In genomic region chr19:45542061-45542460, GRCm38 (mm10) we compare ENCODE assay signal across 8 mouse cellular contexts. TPM values are rescaled to one million over a fixed set of nuclear protein-coding genes. Genes with fewer than 3 reads are reported as not detected.
A peak's percentile ranks its signal among the peaks of the same experiment; 100 is the strongest.
DNase-seq lines count a peak whose midpoint lies in the region; ATAC-seq and TF ChIP-seq lines count a peak whose summit lies in the region.

No protein-coding gene starts in this region.

- TF ChIP-seq POLR2A in myocyte (IDR thresholded peaks at IDR 0.05; ENCODE audit: insufficient read length, low read depth) = no peak

- peak overlapping the region; percentile 69 for H3K4me2 ChIP-seq in hindbrain, postnatal 0 days (ENCODE audit: low read depth, low read length)
- H3K4me2 ChIP-seq in myocyte (ENCODE audit: low read depth) = peak overlapping the region; percentile 50

- 16% methylated on average over 3 of the region's 3 CpGs for WGBS in embryonic facial prominence, embryonic 10.5 days
- WGBS in hindbrain, postnatal 0 days = 16% methylated on average over 3 of the region's 3 CpGs

- no peak for ATAC-seq in hindbrain, postnatal 0 days

- H3K9me3 ChIP-seq in embryonic facial prominence, embryonic 10.5 days = no peaks in the 10 kb centered on the region
- no peaks in the 10 kb centered on the region for H3K9me3 ChIP-seq in hindbrain, postnatal 0 days (ENCODE audit: low read length)

- no peak for TF ChIP-seq CTCF in layer of hippocampus, adult 2 months (conservative IDR thresholded peaks at IDR 0.05)
- no peak for TF ChIP-seq CTCF in hindbrain, postnatal 0 days (IDR thresholded peaks at IDR 0.05; ENCODE audit: low read depth)

- no peak overlapping the region for H3ac ChIP-seq in myocyte (ENCODE audit: control insufficient read depth, insufficient read length)

- peaks cover 34% of the 10 kb centered on the region for H3K4me1 ChIP-seq in embryonic facial prominence, embryonic 10.5 days
- peaks cover 8% of the 10 kb centered on the region for H3K4me1 ChIP-seq in hindbrain, postnatal 0 days (ENCODE audit: insufficient read depth, low read length)

- no peaks in the 10 kb centered on the region for H3K79me2 ChIP-seq in myocyte (ENCODE audit: control insufficient read depth, insufficient read depth)

- peaks cover 88% of the 10 kb centered on the region for H3K27me3 ChIP-seq in embryonic facial prominence, embryonic 10.5 days (replicated peaks; ENCODE audit: low read depth, poor library complexity, severe bottlenecking)
- H3K27me3 ChIP-seq in hindbrain, postnatal 0 days (ENCODE audit: insufficient read depth, low read length) = peaks cover 15% of the 10 kb centered on the region
- peaks cover 18% of the 10 kb centered on the region for H3K27me3 ChIP-seq in myocyte (ENCODE audit: control insufficient read depth, insufficient read depth, insufficient read length)

- DNase-seq in layer of hippocampus, adult 2 months (ENCODE audit: low spot score in 2 of 2) = no peak
- no peak for DNase-seq in layer of hippocampus, postnatal 36 days
- no peak for DNase-seq in embryonic facial prominence, embryonic 10.5 days (ENCODE audit: low spot score)
- no peak for DNase-seq in hindbrain, postnatal 0 days (ENCODE audit: low spot score)
- DNase-seq in urinary bladder, postnatal 10 days (ENCODE audit: low spot score) = no peak
- DNase-seq in adrenal gland, postnatal 4 days (ENCODE audit: low spot score in 2 of 2) = no peak
- no peak for DNase-seq in adrenal gland, postnatal 25 days

- H3K9ac ChIP-seq in hindbrain, postnatal 0 days (replicated peaks; ENCODE audit: low read length) = peak overlapping the region; percentile 53; the same call in 1 of the 2 replicates

- no peaks in the 10 kb centered on the region for H3K36me3 ChIP-seq in embryonic facial prominence, embryonic 10.5 days (replicated peaks)
- no peaks in the 10 kb centered on the region for H3K36me3 ChIP-seq in hindbrain, postnatal 0 days (ENCODE audit: insufficient read depth, low read length)
- no peaks in the 10 kb centered on the region for H3K36me3 ChIP-seq in myocyte (ENCODE audit: control insufficient read depth, insufficient read depth)

- peak overlapping the region; percentile 61 for H3K4me3 ChIP-seq in layer of hippocampus, adult 2 months
- H3K4me3 ChIP-seq in embryonic facial prominence, embryonic 10.5 days = peak overlapping the region; percentile 60
- peak overlapping the region; percentile 39 for H3K4me3 ChIP-seq in hindbrain, postnatal 0 days (ENCODE audit: low read length)
- no peak overlapping the region for H3K4me3 ChIP-seq in myocyte

- H3K27ac ChIP-seq in layer of hippocampus, adult 2 months = peak overlapping the region; percentile 84
- H3K27ac ChIP-seq in embryonic facial prominence, embryonic 10.5 days (replicated peaks) = peak overlapping the region; percentile 70
- H3K27ac ChIP-seq in hindbrain, postnatal 0 days = peak overlapping the region; percentile 71

TF ChIP-seq in myocyte, 11 proteins besides CTCF, POLR2A, EP300 and RAD21:
- TF ChIP-seq MYOD1 (IDR thresholded peaks at IDR 0.05; ENCODE audit: control insufficient read depth in 1 of 3, insufficient read length in 2 of 3, low read depth in 2 of 3) = no peak
- TF ChIP-seq REST (IDR thresholded peaks at IDR 0.05; ENCODE audit: insufficient read depth, insufficient read length) = no peak
- TF ChIP-seq CEBPB (IDR thresholded peaks at IDR 0.05; ENCODE audit: insufficient read depth, poor library complexity, severe bottlenecking) = no peak
- TF ChIP-seq MAX (IDR thresholded peaks at IDR 0.05; ENCODE audit: low read depth) = no peak
- TF ChIP-seq TCF3 (IDR thresholded peaks at IDR 0.05; ENCODE audit: insufficient read length, low read depth) = no peak
- no peak for TF ChIP-seq MYOG (IDR thresholded peaks at IDR 0.05; ENCODE audit: control insufficient read depth in 1 of 3, insufficient read depth in 1 of 3, insufficient read length in 2 of 3, low read depth in 2 of 3)
- no peak for TF ChIP-seq USF1 (IDR thresholded peaks at IDR 0.05; ENCODE audit: low read depth)
- TF ChIP-seq TCF12 (IDR thresholded peaks at IDR 0.05; ENCODE audit: insufficient read depth, poor library complexity, severe bottlenecking) = no peak
- no peak for TF ChIP-seq SRF (IDR thresholded peaks at IDR 0.05; ENCODE audit: control insufficient read depth, insufficient read length, low read depth)
- no peak for TF ChIP-seq POLR2AphosphoS2 (IDR thresholded peaks at IDR 0.05; ENCODE audit: insufficient read length, low read depth)
- no peak for TF ChIP-seq E2F4 (IDR thresholded peaks at IDR 0.05; ENCODE audit: insufficient read depth)

RNA-seq across cellular contexts. Expression of gene Poll, which starts 18.3 kb away (rescaled TPM):
- total RNA-seq in layer of hippocampus, adult 2 months (2021) = 1 to 10 TPM; 9.9 TPM
- 1 to 10 TPM; 8.5 to 9.3 TPM for total RNA-seq in layer of hippocampus, postnatal 36 days (2021)
- polyA plus RNA-seq in embryonic facial prominence, embryonic 10.5 days (2016; fragmentation: Nextera tagmentation; extraction: Ambion mirVana) = 23.3 and 23.8 TPM in 2 replicates
- total RNA-seq in hindbrain, postnatal 0 days (2014; rRNA removed) = 17.0 and 17.3 TPM in 2 replicates
- polyA plus RNA-seq in hindbrain, postnatal 0 days (2015; fragmentation: Nextera tagmentation; extraction: Ambion mirVana) = 11.0 and 11.1 TPM in 2 replicates
- polyA plus RNA-seq in myocyte (2012; fragmentation: generic; extraction: Trizol) = 11.6 TPM
- total RNA-seq in adrenal gland, postnatal 4 days (2021) = 10 to 100 TPM; 11.5 to 12.3 TPM
- total RNA-seq in adrenal gland, postnatal 25 days (2021) = 12.4 and 15.5 TPM in 2 replicates

RNA-seq across cellular contexts. Expression of gene Gm17018, which starts 18.4 kb away (rescaled TPM):
- 10 to 100 TPM; 55.4 to 65.4 TPM for total RNA-seq in layer of hippocampus, adult 2 months (2021)
- total RNA-seq in layer of hippocampus, postnatal 36 days (2021) = 10 to 100 TPM; 52.5 to 66.0 TPM
- polyA plus RNA-seq in embryonic facial prominence, embryonic 10.5 days (2016; fragmentation: Nextera tagmentation; extraction: Ambion mirVana) = 50.3 and 50.8 TPM in 2 replicates
- 20.9 and 23.0 TPM in 2 replicates for total RNA-seq in hindbrain, postnatal 0 days (2014; rRNA removed)
- polyA plus RNA-seq in hindbrain, postnatal 0 days (2015; fragmentation: Nextera tagmentation; extraction: Ambion mirVana) = 86.4 and 90.7 TPM in 2 replicates
- polyA plus RNA-seq in myocyte (2012; fragmentation: generic; extraction: Trizol) = 27.3 TPM
- total RNA-seq in adrenal gland, postnatal 4 days (2021) = 10 to 100 TPM; 25.6 to 30.7 TPM
- 26.2 and 31.8 TPM in 2 replicates for total RNA-seq in adrenal gland, postnatal 25 days (2021)
